Mouse (Mus musculus) cerebellum, adult 9-10 months (tissue): ENCODE measurements around the gene Krtap3-1.
"Not testable (repeated sequence)": the region's sequence is repeated elsewhere in the genome, so short reads cannot be mapped to it uniquely, and the experiment has no call there.

ENCODE experiments used
- DNase-seq: peaks from one replicate; pipeline ENCODE4 v3.0.0; 2022

The Krtap3-1 gene

GRCm38 (mm10) chr11:99566530-99566929 is at the start of gene Krtap3-1:
Gene Krtap3-1 (minus strand): TSS chr11:99566630.
- DNase-seq = no peak

GRCm38 (mm10) chr11:99614796-99615363 is 48.5 kb upstream of the Krtap3-1 start, which contains the start of gene Krtap2-4:
Gene Krtap2-4 (minus strand): TSS chr11:99614846.
- no peak for DNase-seq

DNA sequence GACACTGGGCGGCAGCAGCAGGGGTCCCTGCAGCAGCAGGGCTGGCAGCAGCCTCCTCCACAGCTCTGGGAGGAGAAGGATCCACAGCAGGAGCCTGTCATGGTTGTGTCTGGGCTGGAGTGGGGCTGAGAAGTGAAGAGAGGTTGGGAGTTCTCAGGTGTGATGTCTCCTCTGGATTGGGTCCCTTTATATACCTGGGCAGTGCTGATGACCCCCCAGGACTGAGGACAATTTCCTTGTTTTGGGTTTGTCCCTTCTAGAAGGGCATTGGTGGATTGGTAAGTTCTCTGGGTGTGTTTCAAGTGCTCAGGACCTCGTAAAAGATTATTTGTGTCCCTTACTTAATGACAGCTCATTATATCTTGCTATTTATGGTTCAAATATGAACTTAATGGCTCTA is 43.7 kb upstream of the Krtap3-1 start, which contains the start of gene Gm11937:
TSS of gene Gm11937 (minus strand) at position 101 of the 400 bp plus-strand sequence.
- not testable (repeated sequence) for DNase-seq

DNA sequence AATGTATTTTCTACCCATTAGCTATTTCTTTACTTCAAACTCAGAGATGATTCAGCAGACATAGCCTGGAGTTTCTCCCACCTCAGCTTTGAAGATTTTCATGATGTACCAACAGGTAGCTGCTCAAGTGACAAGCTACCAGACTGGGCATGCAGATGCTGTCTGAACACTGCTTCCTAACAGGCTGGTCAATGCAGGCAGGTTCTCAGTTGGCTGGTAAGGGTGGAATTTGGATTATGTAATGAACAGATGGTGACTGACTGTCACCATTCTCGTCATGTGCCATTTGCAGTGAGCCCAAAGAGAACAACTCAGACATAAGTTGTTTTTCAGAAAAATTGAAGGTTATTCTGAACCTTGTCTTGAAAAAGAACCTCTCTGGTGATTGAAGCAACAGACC is 42.7 kb upstream of the Krtap3-1 start:
- peak; percentile 64 for DNase-seq

DNA sequence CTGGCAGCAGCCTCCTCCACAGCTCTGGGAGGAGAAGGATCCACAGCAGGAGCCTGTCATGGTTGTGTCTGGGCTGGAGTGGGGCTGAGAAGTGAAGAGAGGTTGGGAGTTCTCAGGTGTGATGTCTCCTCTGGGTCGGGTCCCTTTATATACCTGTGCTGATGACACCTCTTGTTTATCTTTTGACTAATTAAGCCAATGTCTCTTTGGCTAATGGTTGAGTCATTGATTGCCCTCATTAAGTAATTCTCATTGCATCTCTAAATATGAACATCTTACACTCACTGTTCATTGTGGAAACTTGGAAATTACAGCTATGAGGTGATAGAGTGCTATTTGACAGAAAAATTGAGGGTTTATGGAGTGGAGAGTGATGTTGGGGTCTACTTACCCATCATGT is 36.8 kb upstream of the Krtap3-1 start, which contains the start of gene Gm11938:
TSS of gene Gm11938 (minus strand) at position 101 of the 400 bp plus-strand sequence.
- DNase-seq = not testable (repeated sequence)

DNA sequence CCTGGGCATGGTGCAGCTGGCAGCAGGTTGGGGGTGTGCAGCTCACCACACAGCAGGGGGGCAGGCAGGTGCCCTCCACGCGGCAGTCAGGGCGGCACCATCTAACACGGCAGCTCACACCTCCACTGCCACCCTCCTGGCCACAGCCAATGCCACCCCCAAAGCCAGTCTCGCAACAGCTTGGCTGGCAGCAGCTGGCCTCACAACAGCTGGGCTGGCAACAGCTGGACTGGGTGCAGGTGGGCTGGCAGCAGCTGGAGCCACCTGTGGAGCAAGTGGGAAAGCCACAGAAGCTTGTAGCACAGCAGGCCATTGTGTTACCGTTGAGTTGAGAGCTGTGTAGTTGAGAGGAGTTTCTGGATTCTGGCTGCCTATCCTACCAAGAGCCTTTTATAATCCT is 31.3 kb upstream of the Krtap3-1 start, which contains the start of gene Krtap9-3:
TSS of gene Krtap9-3 (minus strand) at position 364 of the 400 bp plus-strand sequence.
- not testable (repeated sequence) for DNase-seq

DNA sequence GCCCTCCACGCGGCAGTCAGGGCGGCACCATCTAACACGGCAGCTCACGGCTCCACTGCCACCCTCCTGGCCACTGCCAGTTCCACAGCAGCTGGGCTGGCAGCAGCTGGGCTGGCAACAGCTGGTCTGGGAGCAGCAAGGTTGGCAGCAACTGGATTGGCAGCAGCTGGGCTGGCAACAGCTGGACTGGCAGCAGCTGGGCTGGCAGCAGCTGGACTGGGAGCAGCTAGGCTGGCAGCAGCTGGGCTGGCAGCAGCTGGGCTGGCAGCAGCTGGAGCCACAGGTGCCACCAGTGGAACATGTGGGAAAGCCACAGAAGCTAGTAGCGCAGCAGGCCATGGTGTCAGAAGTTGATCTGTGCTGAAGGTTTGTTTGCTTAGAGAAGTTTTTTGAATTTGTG is 24.6 kb upstream of the Krtap3-1 start, which contains the start of gene Krtap1-3:
TSS of gene Krtap1-3 (minus strand) at position 359 of the 400 bp plus-strand sequence.
- DNase-seq = no peak

GRCm38 (mm10) chr11:99585096-99585495 is 18.7 kb upstream of the Krtap3-1 start:
- DNase-seq = no peak

- DNase-seq = no peak
Observed at GRCm38 (mm10) chr11:99583245-99583704, 16.8 kb upstream of the Krtap3-1 start, which contains the start of gene Krtap1-4. Gene Krtap1-4 (minus strand): TSS chr11:99583654.

- no peak for DNase-seq
Observed at GRCm38 (mm10) chr11:99581564-99581963, 15.1 kb upstream of the Krtap3-1 start.

DNA sequence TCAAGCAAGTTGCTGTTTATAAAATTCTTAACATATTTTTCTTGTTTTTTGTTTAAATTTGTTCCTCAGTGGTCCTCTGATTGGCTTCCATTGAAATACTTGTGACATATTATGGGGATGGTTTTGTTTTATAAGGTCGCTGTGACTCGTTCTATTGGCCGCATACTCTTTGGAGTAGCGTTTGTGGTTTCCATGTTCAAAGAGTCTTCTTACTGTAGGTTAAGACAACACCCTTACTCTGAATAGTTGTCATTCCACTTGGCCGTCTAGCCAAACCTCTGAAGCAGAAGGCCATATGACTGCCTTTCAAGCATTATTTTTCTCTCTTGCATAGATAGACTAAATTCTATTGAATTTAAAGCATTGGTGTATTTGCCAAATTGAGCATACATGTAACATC is 14.6 kb upstream of the Krtap3-1 start:
- no peak for DNase-seq

DNA sequence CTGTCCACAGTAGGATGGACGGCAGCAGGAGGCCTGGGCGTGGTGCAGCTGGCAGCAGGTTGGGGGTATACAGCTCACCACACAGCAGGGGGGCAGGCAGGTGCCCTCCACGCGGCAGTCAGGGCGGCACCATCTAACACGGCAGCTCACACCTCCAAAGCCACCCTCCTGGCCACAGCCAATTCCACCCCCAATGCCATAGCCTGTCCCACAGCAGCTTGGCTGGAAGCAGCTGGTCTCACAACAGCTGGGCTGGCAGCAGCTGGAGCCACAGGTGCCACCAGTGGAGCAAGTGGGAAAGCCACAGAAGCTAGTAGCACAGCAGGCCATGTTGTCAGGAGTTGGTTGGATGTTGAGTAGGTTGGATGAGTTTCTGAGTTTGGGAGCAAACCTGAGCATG is 14.2 kb upstream of the Krtap3-1 start, which contains the start of gene Krtap1-5:
TSS of gene Krtap1-5 (minus strand) at position 381 of the 400 bp plus-strand sequence.
- no peak for DNase-seq

DNA sequence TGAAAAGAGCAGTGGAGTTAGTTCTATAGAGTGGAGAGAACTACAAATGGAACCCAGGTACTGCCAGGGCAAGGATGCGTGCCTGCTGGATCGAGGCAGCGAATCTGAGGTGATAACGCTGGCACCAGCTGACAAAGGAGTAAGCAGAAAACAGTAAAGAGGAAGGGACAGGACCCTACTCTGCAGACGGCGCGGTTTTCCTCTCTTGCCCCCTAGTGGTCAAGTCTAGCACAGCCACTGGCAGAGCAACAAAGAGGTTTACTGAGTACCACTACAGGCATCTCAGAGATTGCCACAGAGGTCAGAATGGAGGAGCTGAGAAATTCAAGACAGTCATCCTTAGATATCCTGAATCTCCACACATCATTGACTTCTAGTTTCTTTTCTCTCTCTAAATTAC is 7.7 kb upstream of the Krtap3-1 start:
- DNase-seq = peak; percentile 47

GRCm38 (mm10) chr11:99573164-99573563 is 6.7 kb upstream of the Krtap3-1 start:
- no peak for DNase-seq

- DNase-seq = no peak
Observed at GRCm38 (mm10) chr11:99562580-99562979, 3.9 kb downstream of the Krtap3-1 start.

GRCm38 (mm10) chr11:99559366-99559765 is 7.1 kb downstream of the Krtap3-1 start, which contains the start of gene Gm11939:
Gene Gm11939 (minus strand): TSS chr11:99559466.
- no peak for DNase-seq

- no peak for DNase-seq
Observed at GRCm38 (mm10) chr11:99557976-99558745, 8.3 kb downstream of the Krtap3-1 start.

GRCm38 (mm10) chr11:99556753-99557152 is 9.7 kb downstream of the Krtap3-1 start, which contains the start of gene Krtap3-2:
Gene Krtap3-2 (minus strand): TSS chr11:99556853.
- no peak for DNase-seq

GRCm38 (mm10) chr11:99556195-99556594 is 10.2 kb downstream of the Krtap3-1 start:
- DNase-seq = no peak

- DNase-seq = no peak
Observed at GRCm38 (mm10) chr11:99550765-99551164, 15.7 kb downstream of the Krtap3-1 start, which contains the start of gene Krtap3-3. Gene Krtap3-3 (minus strand): TSS chr11:99550865.

- DNase-seq = no peak
Observed at GRCm38 (mm10) chr11:99547892-99548291, 18.5 kb downstream of the Krtap3-1 start.

DNA sequence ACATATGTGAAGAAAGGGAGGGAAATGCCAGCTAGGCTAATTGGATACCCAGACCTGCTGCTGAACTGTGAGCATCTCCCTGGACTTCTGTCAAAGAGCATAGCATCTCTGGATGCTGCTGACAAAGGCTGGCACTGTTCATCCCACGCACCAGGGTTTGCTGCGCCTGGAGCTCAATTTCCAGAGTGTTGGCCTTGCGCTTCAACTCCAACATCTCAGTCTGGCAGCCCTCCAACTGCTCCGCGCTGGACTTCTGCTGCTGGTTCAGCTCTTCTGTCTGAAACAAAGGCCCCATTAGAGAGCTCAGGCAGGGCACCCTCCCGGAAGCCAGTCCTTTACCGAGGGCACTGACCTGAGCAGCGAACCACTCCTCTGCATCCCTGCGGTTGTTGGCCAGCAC is 26.7 kb downstream of the Krtap3-1 start:
- peak; percentile 22 for DNase-seq

DNA sequence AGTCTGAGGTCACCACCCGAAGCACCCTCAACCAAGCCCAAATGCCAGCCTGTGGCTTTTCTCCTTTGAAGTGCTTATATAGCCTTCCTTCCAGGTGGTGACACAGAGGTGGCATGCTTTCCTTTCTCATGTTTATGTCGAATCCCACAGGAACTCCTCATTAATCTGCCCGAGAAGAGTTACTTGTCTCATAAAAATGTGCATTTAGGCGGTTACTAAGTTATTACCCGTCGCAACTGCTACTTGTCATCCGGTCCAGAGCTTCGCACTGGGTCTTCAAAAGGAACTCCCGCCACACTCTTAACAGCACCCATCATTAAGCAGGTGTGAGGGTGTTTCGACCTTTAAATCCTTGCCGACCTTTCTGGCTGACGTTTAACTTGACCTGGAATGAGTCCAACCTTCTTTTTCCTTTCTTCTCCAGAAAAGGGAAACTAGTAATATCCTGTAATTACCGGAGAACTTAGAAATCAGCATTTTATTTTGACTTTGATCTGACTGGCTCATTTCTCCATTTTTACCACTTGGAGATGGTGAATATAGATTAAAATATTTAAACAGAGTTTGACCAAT is 45.1 kb downstream of the Krtap3-1 start, which contains the start of gene Krt39:
TSS of gene Krt39 (minus strand) at position 51 of the 573 bp plus-strand sequence.
- DNase-seq = no peak
